Mouse (Mus musculus): ENCODE data around the gene Mrnip. TPM values are rescaled to one million over a fixed set of nuclear protein-coding genes. Genes with fewer than 3 reads are reported as not detected.

Gene Mrnip
- polyA plus RNA-seq, 1 experiment from 2014 or later, result 18.6 TPM

DNA sequence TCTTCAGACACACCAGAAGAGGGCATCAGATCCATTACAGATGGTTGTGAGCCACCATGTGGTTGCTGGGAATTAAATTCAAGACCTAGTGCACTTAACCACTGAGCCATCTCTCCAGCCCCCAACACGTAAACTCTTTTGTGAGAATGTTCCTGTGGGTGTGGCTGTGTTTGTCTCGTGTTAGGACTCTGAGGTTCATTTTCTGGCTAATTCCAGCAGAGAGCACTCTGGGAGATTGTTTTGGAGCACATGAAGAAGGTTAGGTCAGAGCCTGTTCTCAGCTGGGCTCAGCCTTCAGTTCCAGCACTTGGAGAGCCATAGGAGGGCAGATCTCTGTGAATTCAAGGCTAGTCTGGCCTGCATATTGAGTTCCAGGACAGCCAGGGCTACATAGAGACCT is 45.6 kb downstream of the Mrnip start:
- no peak overlapping the region for H3K4me2 ChIP-seq (replicated peaks)
- no peak overlapping the region for H3K27ac ChIP-seq
- peaks cover 24% of the 10 kb centered on the region for H3K4me1 ChIP-seq
- no peak for ATAC-seq (ENCODE audit: insufficient number of reproducible peaks, insufficient read depth, low FRiP score, low TSS enrichment)
- no peak overlapping the region for H3K9ac ChIP-seq
- no peaks in the 10 kb centered on the region for H3K27me3 ChIP-seq
- no peak overlapping the region for H3K4me3 ChIP-seq
- WGBS, result 52% methylated on average over 2 of the region's 2 CpGs
- no peaks in the 10 kb centered on the region for H3K9me3 ChIP-seq
- H3K36me3 ChIP-seq, result no peaks in the 10 kb centered on the region

DNA sequence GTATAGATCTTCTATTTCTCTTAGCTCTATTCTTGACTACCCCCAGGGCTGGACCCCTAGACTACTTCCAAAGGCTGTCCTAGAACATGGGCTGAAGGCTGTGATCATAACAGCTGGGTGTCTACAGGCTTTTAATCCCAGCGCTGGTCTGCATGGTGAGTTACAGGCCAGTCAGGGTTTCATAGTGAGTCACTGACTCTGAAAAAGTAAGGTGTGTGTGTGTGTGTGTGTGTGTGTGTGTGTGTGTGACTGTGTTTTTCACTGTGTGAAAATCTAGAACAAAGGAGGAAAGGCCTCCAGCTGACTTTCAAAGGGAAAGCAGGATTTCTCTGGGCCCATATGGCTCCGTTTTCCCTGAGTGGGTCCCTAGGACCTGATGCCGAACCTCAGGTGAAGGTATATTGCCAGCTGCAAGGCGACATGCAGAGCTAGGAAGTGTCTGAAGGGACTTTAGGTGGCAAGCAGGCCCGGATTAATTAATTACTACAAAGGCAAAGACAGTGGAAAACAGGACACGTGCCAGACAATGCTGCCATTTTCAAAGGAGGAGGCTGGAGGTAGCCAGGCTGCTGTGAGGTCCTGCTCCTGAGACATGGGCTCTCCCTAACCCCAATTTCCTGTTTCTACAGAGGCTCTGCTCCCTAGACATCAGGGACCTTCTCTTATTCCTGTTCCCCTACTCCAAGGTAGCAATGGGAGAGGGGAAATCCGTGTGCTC is 48.5 kb downstream of the Mrnip start:
- no peak overlapping the region for H3K4me2 ChIP-seq (replicated peaks)
- no peak overlapping the region for H3K9ac ChIP-seq
- peaks cover 22% of the 10 kb centered on the region; the same call in 1 of the 2 replicates for H3K4me1 ChIP-seq
- no peaks in the 10 kb centered on the region for H3K27me3 ChIP-seq
- H3K4me3 ChIP-seq, result no peak overlapping the region
- no peaks in the 10 kb centered on the region for H3K9me3 ChIP-seq
- 53% methylated on average over 7 of the region's 7 CpGs for WGBS
- H3K36me3 ChIP-seq, result no peaks in the 10 kb centered on the region
- no peak overlapping the region for H3K27ac ChIP-seq
- no peak for ATAC-seq (ENCODE audit: insufficient number of reproducible peaks, insufficient read depth, low FRiP score, low TSS enrichment)

DNA sequence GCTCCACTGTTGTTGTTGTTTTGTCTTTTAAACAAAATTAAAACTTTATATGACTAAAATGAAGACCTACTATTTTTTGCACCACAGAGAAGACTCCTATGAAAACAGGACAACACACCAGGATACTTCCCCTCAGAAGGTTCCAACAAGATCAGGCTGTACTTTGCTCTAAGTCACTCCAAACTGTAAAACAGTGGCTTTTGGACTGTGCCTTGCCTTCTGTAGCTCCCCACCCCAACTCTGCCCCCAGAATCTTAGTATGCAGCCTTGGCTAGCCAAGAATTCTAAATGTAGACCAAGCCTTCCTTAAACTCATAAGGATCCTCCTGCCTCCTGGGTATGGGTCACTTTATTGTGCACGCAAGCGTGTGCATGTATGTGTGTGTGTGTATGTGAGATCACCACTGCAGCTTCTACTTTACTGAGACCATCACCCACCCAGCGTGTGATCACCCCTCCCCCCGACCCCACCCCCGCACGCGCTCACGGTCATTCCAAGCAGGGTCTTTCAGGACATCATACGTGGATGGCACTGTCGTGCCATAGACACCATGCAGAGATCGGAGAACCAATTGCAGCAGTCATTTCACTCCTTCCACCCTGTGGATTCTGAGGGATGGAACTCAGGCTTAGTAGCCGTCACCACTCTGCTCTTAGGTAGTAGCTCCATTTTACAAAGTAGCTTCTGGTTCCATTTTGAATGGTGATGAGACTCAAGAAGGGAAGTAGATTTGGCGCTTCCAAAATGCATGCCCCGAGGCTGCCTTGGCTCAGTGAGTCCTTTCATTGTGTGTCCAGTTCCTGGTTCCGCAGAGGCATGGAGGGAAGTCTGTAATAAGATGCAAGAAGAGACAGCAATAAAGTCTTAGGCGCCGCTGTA is 49.8 kb downstream of the Mrnip start:
- Histone ChIP-seq H3K4me2 (replicated peaks) (peak overlapping the region; percentile 91), H3K9ac (peak overlapping the region; percentile 97), H3K36me3 (no peaks in the 10 kb centered on the region), H3K27me3 (no peaks in the 10 kb centered on the region), H3K27ac (peak overlapping the region; percentile 84), H3K4me1 (peaks cover 30% of the 10 kb centered on the region), H3K4me3 (peak overlapping the region; percentile 94), H3K9me3 (no peaks in the 10 kb centered on the region)
- ATAC-seq (ENCODE audit: insufficient number of reproducible peaks, insufficient read depth, low FRiP score, low TSS enrichment), result no peak
- WGBS, result 9% methylated on average over 17 of the region's 17 CpGs

- H3K27me3 ChIP-seq, result no peaks in the 10 kb centered on the region
- peak; percentile 77 for ATAC-seq (ENCODE audit: insufficient number of reproducible peaks, insufficient read depth, low FRiP score, low TSS enrichment)
- H3K27ac ChIP-seq, result peak overlapping the region; percentile 84
- H3K4me2 ChIP-seq (replicated peaks), result peak overlapping the region; percentile 91
- peak overlapping the region; percentile 97 for H3K9ac ChIP-seq
- H3K36me3 ChIP-seq, result no peaks in the 10 kb centered on the region
- H3K9me3 ChIP-seq, result no peaks in the 10 kb centered on the region
- H3K4me1 ChIP-seq, result peaks cover 31% of the 10 kb centered on the region
- WGBS, result under 1% methylated on average over 70 of the region's 70 CpGs
- peak overlapping the region; percentile 94 for H3K4me3 ChIP-seq
These were observed 50.7 kb downstream of the Mrnip start for GRCm38 (mm10) chr11:50224671-50225530.

- Histone ChIP-seq H3K4me2 (replicated peaks) (peak overlapping the region; percentile 91), H3K27ac (peak overlapping the region; percentile 84), H3K9ac (peak overlapping the region; percentile 97), H3K4me3 (peak overlapping the region; percentile 94), H3K36me3 (no peaks in the 10 kb centered on the region), H3K9me3 (no peaks in the 10 kb centered on the region), H3K4me1 (peaks cover 34% of the 10 kb centered on the region), H3K27me3 (peaks cover 6% of the 10 kb centered on the region; the same call in 1 of the 2 replicates)
- ATAC-seq (ENCODE audit: insufficient number of reproducible peaks, insufficient read depth, low FRiP score, low TSS enrichment), result 0 out of 2 replicates have a peak, but pooled peaks have one; percentile 2
- WGBS, result 4% methylated on average over 34 of the region's 34 CpGs
These were observed 51.6 kb downstream of the Mrnip start for GRCm38 (mm10) chr11:50225611-50226378.

GRCm38 (mm10) chr11:50226406-50226805 is 52.2 kb downstream of the Mrnip start:
- ATAC-seq (ENCODE audit: insufficient number of reproducible peaks, insufficient read depth, low FRiP score, low TSS enrichment), result no peak
- peak overlapping the region; percentile 30; the same call in 1 of the 2 replicates for H3K27ac ChIP-seq
- WGBS, result 43% methylated on average over 2 of the region's 2 CpGs
- H3K9me3 ChIP-seq, result no peaks in the 10 kb centered on the region
- peaks cover 37% of the 10 kb centered on the region for H3K4me1 ChIP-seq
- no peaks in the 10 kb centered on the region for H3K36me3 ChIP-seq
- H3K27me3 ChIP-seq, result peaks cover 6% of the 10 kb centered on the region; the same call in 1 of the 2 replicates
- peak overlapping the region; percentile 97 for H3K9ac ChIP-seq
- H3K4me3 ChIP-seq, result peak overlapping the region; percentile 94
- peak overlapping the region; percentile 91 for H3K4me2 ChIP-seq (replicated peaks)

GRCm38 (mm10) chr11:50227226-50227625 is 53.0 kb downstream of the Mrnip start:
- H3K4me3 ChIP-seq, result no peak overlapping the region
- H3K4me2 ChIP-seq (replicated peaks), result peak overlapping the region; percentile 91; the same call in 1 of the 2 replicates
- no peak for ATAC-seq (ENCODE audit: insufficient number of reproducible peaks, insufficient read depth, low FRiP score, low TSS enrichment)
- no peak overlapping the region for H3K27ac ChIP-seq
- H3K27me3 ChIP-seq, result peaks cover 6% of the 10 kb centered on the region; the same call in 1 of the 2 replicates
- WGBS, result 72% methylated on average over 3 of the region's 3 CpGs
- H3K4me1 ChIP-seq, result peaks cover 37% of the 10 kb centered on the region
- H3K36me3 ChIP-seq, result peaks cover 4% of the 10 kb centered on the region
- H3K9ac ChIP-seq, result no peak overlapping the region
- no peaks in the 10 kb centered on the region for H3K9me3 ChIP-seq

GRCm38 (mm10) chr11:50227736-50228135 is 53.5 kb downstream of the Mrnip start:
- Histone ChIP-seq H3K4me1 (peaks cover 37% of the 10 kb centered on the region), H3K27me3 (peaks cover 6% of the 10 kb centered on the region; the same call in 1 of the 2 replicates), H3K36me3 (peaks cover 9% of the 10 kb centered on the region), H3K4me2 (replicated peaks) (no peak overlapping the region), H3K27ac (no peak overlapping the region), H3K9ac (no peak overlapping the region), H3K4me3 (no peak overlapping the region), H3K9me3 (no peaks in the 10 kb centered on the region)
- no peak for ATAC-seq (ENCODE audit: insufficient number of reproducible peaks, insufficient read depth, low FRiP score, low TSS enrichment)
- WGBS, result 91% methylated on average over 4 of the region's 4 CpGs

DNA sequence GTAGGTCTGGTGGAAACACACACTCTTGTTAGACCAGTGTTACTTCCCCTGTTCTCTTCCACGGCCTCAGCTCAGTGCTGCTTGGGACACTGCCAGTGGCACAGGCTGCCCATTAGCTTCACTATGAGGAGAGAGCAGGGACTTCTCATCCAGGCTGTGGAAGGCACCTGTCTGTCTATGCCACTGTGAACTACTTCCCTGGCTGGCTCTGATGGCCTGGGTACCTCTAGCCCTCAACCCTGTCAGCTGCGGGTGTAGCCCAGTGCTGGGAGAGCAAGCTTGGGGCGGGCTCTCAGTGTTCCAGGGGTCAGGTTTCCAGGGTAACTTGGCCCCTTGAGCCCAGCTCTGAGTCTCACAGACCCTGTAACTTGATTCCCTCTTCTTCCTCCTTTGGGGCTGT is 54.5 kb downstream of the Mrnip start:
- 15% methylated on average over 3 of the region's 3 CpGs for WGBS
- ATAC-seq (ENCODE audit: insufficient number of reproducible peaks, insufficient read depth, low FRiP score, low TSS enrichment), result no peak
- peaks cover 20% of the 10 kb centered on the region for H3K36me3 ChIP-seq
- peaks cover 36% of the 10 kb centered on the region for H3K4me1 ChIP-seq
- H3K4me3 ChIP-seq, result no peak overlapping the region
- peaks cover 6% of the 10 kb centered on the region; the same call in 1 of the 2 replicates for H3K27me3 ChIP-seq
- peak overlapping the region; percentile 12; the same call in 1 of the 2 replicates for H3K27ac ChIP-seq
- no peaks in the 10 kb centered on the region for H3K9me3 ChIP-seq
- no peak overlapping the region for H3K4me2 ChIP-seq (replicated peaks)
- H3K9ac ChIP-seq, result peak overlapping the region; percentile 0; the same call in 1 of the 2 replicates

DNA sequence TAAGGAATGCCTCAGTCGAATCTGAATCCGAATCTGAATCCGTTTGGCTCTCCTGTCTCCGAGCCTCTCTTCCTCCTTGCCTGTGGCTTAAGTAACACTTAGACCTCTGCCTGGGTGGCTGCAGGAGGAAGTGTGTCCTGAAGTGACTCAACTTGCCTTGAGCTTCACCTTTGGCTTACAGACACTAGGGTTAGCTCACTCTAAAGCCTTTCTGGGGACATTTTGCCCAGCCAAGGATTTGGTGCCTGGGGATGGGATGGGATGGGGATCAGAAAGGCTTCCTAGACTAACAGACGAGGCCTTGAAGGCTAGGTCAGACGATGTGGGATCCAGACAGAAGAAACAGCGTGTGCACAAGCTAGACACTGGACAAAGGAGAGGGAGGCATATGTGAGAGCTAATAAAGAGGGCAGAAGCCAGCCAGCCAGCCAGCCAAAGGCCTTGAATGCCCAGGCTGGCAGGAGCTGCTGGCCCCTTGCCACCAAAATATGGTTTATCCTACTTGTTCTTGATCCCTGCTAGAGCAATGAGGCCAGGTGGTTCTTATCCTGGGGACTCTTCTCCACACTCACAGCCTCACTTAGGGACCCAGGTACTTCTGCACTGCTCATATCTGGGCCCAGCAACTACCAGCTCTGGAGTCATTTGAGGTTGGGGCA is 55.1 kb downstream of the Mrnip start:
- peaks cover 6% of the 10 kb centered on the region; the same call in 1 of the 2 replicates for H3K27me3 ChIP-seq
- H3K4me3 ChIP-seq, result no peak overlapping the region
- H3K9ac ChIP-seq, result peak overlapping the region; percentile 0; the same call in 1 of the 2 replicates
- peaks cover 30% of the 10 kb centered on the region for H3K4me1 ChIP-seq
- H3K27ac ChIP-seq, result no peak overlapping the region
- H3K9me3 ChIP-seq, result no peaks in the 10 kb centered on the region
- ATAC-seq (ENCODE audit: insufficient number of reproducible peaks, insufficient read depth, low FRiP score, low TSS enrichment), result no peak
- WGBS, result 38% methylated on average over 7 of the region's 7 CpGs
- peaks cover 26% of the 10 kb centered on the region for H3K36me3 ChIP-seq
- no peak overlapping the region for H3K4me2 ChIP-seq (replicated peaks)
